11 mouse cellular contexts compared by ENCODE assay signal in the genomic region with DNA sequence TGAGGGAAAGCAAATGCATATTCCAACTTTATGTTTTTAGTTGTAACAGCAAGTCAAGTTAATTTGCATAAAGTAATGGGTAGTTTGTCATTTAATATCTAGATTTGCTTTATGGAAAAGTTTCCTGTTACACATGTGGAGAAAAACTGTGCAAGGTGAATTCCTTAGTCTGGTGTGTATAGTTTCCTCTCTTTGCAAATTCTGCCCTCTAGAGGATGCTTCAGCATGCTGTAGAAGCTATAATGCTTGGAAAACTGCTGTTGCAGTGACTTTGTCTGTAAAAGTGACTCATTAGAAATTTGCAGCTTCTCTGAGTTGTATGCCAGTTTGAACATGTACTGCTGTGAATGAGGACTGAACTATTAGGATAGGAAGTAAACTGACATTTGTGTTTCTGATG. TPM values are rescaled to one million over a fixed set of nuclear protein-coding genes. Genes with fewer than 3 reads are reported as not detected.
DNase-seq lines count a peak whose midpoint lies in the region; ATAC-seq and TF ChIP-seq lines count a peak whose summit lies in the region.
"Had no signal": no experiment of that assay in that cellular context is flagged by ENCODE, and none has a peak within 500 bp of the region (broad histone marks: within the 10 kb centered on the region; RNA-seq: fewer than 3 reads in every experiment).

No protein-coding gene starts in this region.

- no peak for ATAC-seq in forebrain, embryonic 14.5 days
- no peak for ATAC-seq in forebrain, embryonic 15.5 days (replicated peaks)
- 0 out of 2 replicates have a peak, but pooled peaks have one; percentile 65 for ATAC-seq in megakaryocyte-erythroid progenitor cell, adult 5-6 weeks (replicated peaks; ENCODE audit: low FRiP score, low TSS enrichment, poor library complexity, severe bottlenecking)
- ATAC-seq: inflammation-experienced regulatory T-cells, adult 6 months had no signal

- H3K9me3 ChIP-seq in forebrain, embryonic 14.5 days (replicated peaks; ENCODE audit: control insufficient read depth, low read length), result no peaks in the 10 kb centered on the region
- H3K9me3 ChIP-seq in forebrain, embryonic 15.5 days, result no peaks in the 10 kb centered on the region
- H3K9me3 ChIP-seq: limb, embryonic 15.5 days had no signal

- no peaks in the 10 kb centered on the region for H3K4me1 ChIP-seq in forebrain, embryonic 14.5 days (ENCODE audit: control insufficient read depth, insufficient read depth, low read length)
- H3K4me1 ChIP-seq in forebrain, embryonic 15.5 days, result no peaks in the 10 kb centered on the region; the same call in 1 of the 2 replicates
- H3K4me1 ChIP-seq: limb, embryonic 15.5 days had no signal

- no peak overlapping the region for H3K4me2 ChIP-seq in forebrain, embryonic 14.5 days (ENCODE audit: low read length)
- no peak overlapping the region for H3K4me2 ChIP-seq in forebrain, embryonic 15.5 days (replicated peaks)
- H3K4me2 ChIP-seq: limb, embryonic 15.5 days had no signal

- H3K9ac ChIP-seq in forebrain, embryonic 14.5 days (ENCODE audit: low read length), result no peak overlapping the region
- H3K9ac ChIP-seq in forebrain, embryonic 15.5 days (replicated peaks), result no peak overlapping the region
- H3K9ac ChIP-seq: limb, embryonic 15.5 days had no signal

- H3K36me3 ChIP-seq in forebrain, embryonic 14.5 days (ENCODE audit: control insufficient read depth, insufficient read depth, low read length), result peaks cover 9% of the 10 kb centered on the region
- peaks cover 27% of the 10 kb centered on the region for H3K36me3 ChIP-seq in forebrain, embryonic 15.5 days
- H3K36me3 ChIP-seq: limb, embryonic 15.5 days had no signal

- peak; percentile 39 for DNase-seq in forebrain, embryonic 14.5 days (ENCODE audit: low spot score)
- no peak for DNase-seq in left cerebral cortex, adult 2 months (ENCODE audit: extremely low spot score in 1 of 2, low spot score in 2 of 2)
- DNase-seq in left cerebral cortex, adult 18-20 months (ENCODE audit: low spot score in 2 of 2), result no peak
- peak; percentile 36 for DNase-seq in Muller cell, postnatal 12 days (ENCODE audit: inconsistent ontology term)
- no peak for DNase-seq in spleen, adult 18-20 months
- DNase-seq in layer of hippocampus, postnatal 25 days (ENCODE audit: extremely low spot score in 1 of 2, low spot score in 1 of 2), result no peak

- TF ChIP-seq CTCF in left cerebral cortex, adult 2 months (IDR thresholded peaks at IDR 0.05), result peak; percentile 65

- intact Hi-C loops in left cerebral cortex, adult 2 months (cut with DNase I), result loop anchor here (10.0 kb wide), 1 partner anchor 1018 kb away; no protein-coding TSS in a partner anchor

- H3K27me3 ChIP-seq in forebrain, embryonic 14.5 days (replicated peaks; ENCODE audit: control insufficient read depth, insufficient read depth, low read length), result no peaks in the 10 kb centered on the region
- H3K27me3 ChIP-seq in forebrain, embryonic 15.5 days, result no peaks in the 10 kb centered on the region
- H3K27me3 ChIP-seq: limb, embryonic 15.5 days had no signal

- no peak overlapping the region for H3K4me3 ChIP-seq in forebrain, embryonic 14.5 days (ENCODE audit: low read depth, low read length)
- no peak overlapping the region for H3K4me3 ChIP-seq in forebrain, embryonic 15.5 days
- H3K4me3 ChIP-seq in left cerebral cortex, adult 2 months, result no peak overlapping the region
- H3K4me3 ChIP-seq: limb, embryonic 15.5 days had no signal

- no peak overlapping the region for H3K27ac ChIP-seq in forebrain, embryonic 14.5 days (ENCODE audit: low read depth, low read length)
- no peak overlapping the region for H3K27ac ChIP-seq in forebrain, embryonic 15.5 days (replicated peaks)
- H3K27ac ChIP-seq in left cerebral cortex, adult 2 months, result no peak overlapping the region
- H3K27ac ChIP-seq: limb, embryonic 15.5 days had no signal

RNA-seq across cellular contexts. Expression of a gene that starts 54.5 kb away (rescaled TPM):
- not detected in 2 replicates for polyA plus RNA-seq in forebrain, embryonic 14.5 days (2014; fragmentation: Nextera tagmentation; extraction: Ambion mirVana)
- 0.10 and 0.14 TPM in 2 replicates for polyA plus RNA-seq in forebrain, embryonic 15.5 days (2015; fragmentation: Nextera tagmentation; extraction: Ambion mirVana)
- 1 to 10 TPM; 1.1 to 1.2 TPM for total RNA-seq in left cerebral cortex, adult 2 months (2021)
- total RNA-seq in left cerebral cortex, adult 18-20 months (2021), result 1 to 10 TPM; 1.5 to 1.9 TPM
- not detected in 2 replicates for total RNA-seq in megakaryocyte-erythroid progenitor cell, adult 5-6 weeks (2014; fragmentation: Nextera tagmentation)
- not detected in 2 replicates for total RNA-seq in megakaryocyte-erythroid progenitor cell, adult 5-6 weeks (2017)
- total RNA-seq in layer of hippocampus, postnatal 25 days (2021), result 1 to 10 TPM; 1.7 to 2.3 TPM
- polyA plus RNA-seq: inflammation-experienced regulatory T-cells, adult 6 months; limb, embryonic 15.5 days; neural tube, embryonic 11.5 days had no signal

RNA-seq across cellular contexts. Expression of a gene that starts 55.8 kb away (rescaled TPM):
- polyA plus RNA-seq in forebrain, embryonic 14.5 days (2014; fragmentation: Nextera tagmentation; extraction: Ambion mirVana), result 44.4 and 54.0 TPM in 2 replicates
- 44.8 and 49.0 TPM in 2 replicates for polyA plus RNA-seq in forebrain, embryonic 15.5 days (2015; fragmentation: Nextera tagmentation; extraction: Ambion mirVana)
- 10 to 100 TPM; 76.9 to 87.5 TPM for total RNA-seq in left cerebral cortex, adult 2 months (2021)
- total RNA-seq in left cerebral cortex, adult 18-20 months (2021), result 10 to 100 TPM; 65.6 to 71.5 TPM
- total RNA-seq in megakaryocyte-erythroid progenitor cell, adult 5-6 weeks (2014; fragmentation: Nextera tagmentation), result 21.1 and 21.3 TPM in 2 replicates
- total RNA-seq in megakaryocyte-erythroid progenitor cell, adult 5-6 weeks (2017), result 18.4 and 22.9 TPM in 2 replicates
- total RNA-seq in layer of hippocampus, postnatal 25 days (2021), result 10 to 100 TPM; 50.5 to 61.4 TPM

Comparison
In these comparisons a context has a peak if more than half of its experiments do, and no peak if none do; other contexts are left out.
1. DNase-seq: peak in forebrain, embryonic 14.5 days (single experiment) and Muller cell, postnatal 12 days (single experiment); none in left cerebral cortex, adult 2 months (0 of 2), left cerebral cortex, adult 18-20 months (0 of 2), spleen, adult 18-20 months (0 of 2) and layer of hippocampus, postnatal 25 days (0 of 2).